Mouse (Mus musculus) heart, embryonic 13.5 days (tissue): ENCODE data around the gene Snapc2. TPM values are rescaled to one million over a fixed set of nuclear protein-coding genes. Genes with fewer than 3 reads are reported as not detected.

Experiments
- ATAC-seq: fragments of 200-750 bp; cut with Nextera tagmentation; 2 replicates; pipeline ENCODE4 v1.8.0; 2017; ENCODE audit warnings: moderate TSS enrichment; ENCODE audit not compliant: insufficient number of reproducible peaks, low FRiP score, low TSS enrichment; ENCODE audit errors: extremely low read depth
- H3K27ac ChIP-seq: fragments of 300-500 bp; sonication (generic); replicated peaks from 2 replicates; pipeline ENCODE4 v1.5.1; 2015; ENCODE audit warnings: moderate library complexity, mild to moderate bottlenecking, inconsistent platforms
- H3K27me3 ChIP-seq: fragments of 300-500 bp; sonication (generic); replicated peaks from 2 replicates; pipeline ENCODE4 v1.6.1; 2015; ENCODE audit warnings: mild to moderate bottlenecking, inconsistent platforms
- H3K36me3 ChIP-seq: fragments of 300-500 bp; sonication (generic); 2 replicates; pipeline ENCODE4 v1.6.1; 2015; ENCODE audit warnings: mild to moderate bottlenecking, inconsistent platforms
- H3K4me1 ChIP-seq: fragments of 300-500 bp; sonication (generic); 2 replicates; pipeline ENCODE4 v1.6.1; 2015; ENCODE audit warnings: inconsistent platforms
- H3K4me2 ChIP-seq: fragments of 300-500 bp; sonication (generic); 2 replicates; pipeline ENCODE4 v1.6.1; 2015; ENCODE audit warnings: inconsistent platforms, mild to moderate bottlenecking, moderate library complexity
- H3K4me3 ChIP-seq: fragments of 300-500 bp; sonication (generic); 2 replicates; pipeline ENCODE4 v1.5.1; 2015; ENCODE audit warnings: moderate library complexity, mild to moderate bottlenecking, inconsistent platforms
- H3K9ac ChIP-seq: fragments of 300-500 bp; sonication (generic); 2 replicates; pipeline ENCODE4 v1.6.1; 2015; ENCODE audit warnings: inconsistent platforms, mild to moderate bottlenecking, moderate library complexity
- H3K9me3 ChIP-seq: fragments of 300-500 bp; sonication (generic); 2 replicates; pipeline ENCODE4 v1.6.1; 2016; ENCODE audit warnings: inconsistent platforms
- WGBS: fragments of 180-500 bp; shearing (Covaris S2); methylation state at CpG from one replicate; pipeline ENCODE4 v1.1.7; 2015; ENCODE audit warnings: mixed read lengths; 5-methylcytosine and 5-hydroxymethylcytosine counted together
- polyA plus RNA-seq: library from polyadenylated mRNA; unstranded; fragments of >200 nt; fragmentation: Nextera tagmentation; extraction: Ambion mirVana; gene quantifications from 2 replicates; pipeline ENCODE4 v1.2.1, GENCODE M21; 2015

Snapc2 gene
- polyA plus RNA-seq, 1 experiment from 2014 or later: 39.5 TPM

- peaks cover 37% of the 10 kb centered on the region for H3K4me1 ChIP-seq
- H3K27ac ChIP-seq: no peak within 1 kb of the TSS
- peak within 1 kb of the TSS; percentile 96 for H3K4me2 ChIP-seq
- WGBS: 3% methylated on average over 44 of the region's 44 CpGs
- peak within 1 kb of the TSS; percentile 63 for H3K4me3 ChIP-seq
- no peaks in the 10 kb centered on the region for H3K9me3 ChIP-seq
- H3K36me3 ChIP-seq: no peaks in the 10 kb centered on the region
- no peak for ATAC-seq
- peaks cover 82% of the 10 kb centered on the region for H3K27me3 ChIP-seq
- peak within 1 kb of the TSS; percentile 79 for H3K9ac ChIP-seq
Observed at GRCm38 (mm10) chr8:4216791-4217621, 35.9 kb upstream of the Snapc2 start, which contains the start of gene Prr36. TSS of gene Prr36 (minus strand) at chr8:4217459.

GRCm38 (mm10) chr8:4219617-4220016, 33.3 kb upstream of the Snapc2 start:
- Histone ChIP-seq H3K27ac (no peak overlapping the region), H3K4me2 (no peak overlapping the region), H3K27me3 (peaks cover 76% of the 10 kb centered on the region), H3K4me3 (no peak overlapping the region), H3K9me3 (no peaks in the 10 kb centered on the region), H3K4me1 (peaks cover 17% of the 10 kb centered on the region), H3K9ac (no peak overlapping the region), H3K36me3 (no peaks in the 10 kb centered on the region)
- 75% methylated on average over 3 of the region's 3 CpGs for WGBS
- no peak for ATAC-seq

DNA sequence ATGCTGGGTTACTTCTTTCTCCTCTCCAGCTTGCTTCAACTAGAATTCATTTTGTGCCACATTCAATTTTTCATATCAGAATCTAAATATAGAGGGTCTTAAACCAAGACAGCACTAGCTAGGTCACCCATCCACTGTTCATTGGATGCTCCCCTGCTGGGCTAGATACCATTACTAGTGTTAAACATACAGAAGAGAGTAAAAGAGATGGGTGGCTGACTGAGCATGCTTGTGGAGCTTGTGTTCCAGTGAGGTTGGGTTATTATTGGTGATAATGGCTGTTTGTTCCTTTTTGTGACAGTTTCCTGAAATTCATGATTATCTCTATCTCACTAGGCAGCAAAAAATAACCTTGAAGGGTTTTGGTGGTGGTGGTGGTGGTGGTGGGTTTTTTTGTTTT, 30.8 kb upstream of the Snapc2 start:
- H3K4me3 ChIP-seq: no peak overlapping the region
- H3K4me2 ChIP-seq: no peak overlapping the region
- ATAC-seq: no peak
- H3K4me1 ChIP-seq: peaks cover 11% of the 10 kb centered on the region
- H3K36me3 ChIP-seq: no peaks in the 10 kb centered on the region
- no peak overlapping the region for H3K27ac ChIP-seq
- H3K27me3 ChIP-seq: peaks cover 76% of the 10 kb centered on the region
- no peak overlapping the region for H3K9ac ChIP-seq
- H3K9me3 ChIP-seq: no peaks in the 10 kb centered on the region

DNA sequence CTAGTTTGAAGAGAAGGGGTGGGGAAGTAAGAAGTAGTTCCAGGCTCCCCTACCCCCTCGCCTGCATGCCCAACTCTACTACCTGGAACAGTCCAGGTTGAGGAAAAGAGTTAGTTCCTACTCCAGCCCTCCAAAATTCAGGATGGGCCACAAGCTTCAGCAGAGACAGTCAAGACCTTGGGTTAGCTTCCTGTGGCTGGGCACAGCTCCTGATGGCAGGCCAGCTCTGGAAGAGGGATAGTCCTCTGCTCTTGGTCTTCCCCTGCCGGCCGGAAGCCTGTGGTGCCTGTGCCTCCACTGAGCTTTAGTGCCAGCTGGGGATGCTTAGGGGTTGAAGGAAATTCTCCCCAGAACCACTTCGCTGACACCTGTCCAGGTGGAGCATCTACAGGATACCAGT, 26.6 kb upstream of the Snapc2 start:
- 24% methylated on average over 4 of the region's 4 CpGs for WGBS
- peaks cover 69% of the 10 kb centered on the region for H3K27me3 ChIP-seq
- no peaks in the 10 kb centered on the region for H3K36me3 ChIP-seq
- peaks cover 14% of the 10 kb centered on the region for H3K4me1 ChIP-seq
- no peak overlapping the region for H3K27ac ChIP-seq
- peak overlapping the region; percentile 39 for H3K4me3 ChIP-seq
- H3K9me3 ChIP-seq: no peaks in the 10 kb centered on the region
- H3K4me2 ChIP-seq: peak overlapping the region; percentile 65
- peak overlapping the region; percentile 70; the same call in 1 of the 2 replicates for H3K9ac ChIP-seq
- ATAC-seq: no peak

GRCm38 (mm10) chr8:4226739-4227347, 26.0 kb upstream of the Snapc2 start, which contains the start of gene Lrrc8e:
TSS of gene Lrrc8e (plus strand) at chr8:4226827.
- Histone ChIP-seq H3K9me3 (no peaks in the 10 kb centered on the region), H3K9ac (peak within 1 kb of the TSS; percentile 70), H3K27me3 (peaks cover 69% of the 10 kb centered on the region), H3K27ac (no peak within 1 kb of the TSS), H3K4me2 (peak within 1 kb of the TSS; percentile 65), H3K36me3 (no peaks in the 10 kb centered on the region), H3K4me1 (peaks cover 14% of the 10 kb centered on the region), H3K4me3 (peak within 1 kb of the TSS; percentile 39)
- WGBS: 3% methylated on average over 33 of the region's 33 CpGs
- no peak for ATAC-seq

- Histone ChIP-seq H3K27me3 (peaks cover 69% of the 10 kb centered on the region), H3K9me3 (no peaks in the 10 kb centered on the region), H3K9ac (no peak overlapping the region), H3K36me3 (no peaks in the 10 kb centered on the region), H3K27ac (no peak overlapping the region), H3K4me2 (no peak overlapping the region), H3K4me3 (no peak overlapping the region), H3K4me1 (peaks cover 14% of the 10 kb centered on the region)
- no peak for ATAC-seq
- 81% methylated on average over 4 of the region's 4 CpGs for WGBS
Observed at GRCm38 (mm10) chr8:4227919-4228318, 25.0 kb upstream of the Snapc2 start.

GRCm38 (mm10) chr8:4229784-4230183, 23.1 kb upstream of the Snapc2 start:
- Histone ChIP-seq H3K9ac (no peak overlapping the region), H3K4me1 (peaks cover 14% of the 10 kb centered on the region), H3K4me2 (no peak overlapping the region), H3K27ac (no peak overlapping the region), H3K27me3 (peaks cover 59% of the 10 kb centered on the region), H3K9me3 (no peaks in the 10 kb centered on the region), H3K4me3 (no peak overlapping the region), H3K36me3 (no peaks in the 10 kb centered on the region)
- WGBS: 53% methylated on average over 5 of the region's 5 CpGs
- ATAC-seq: no peak

- no peak overlapping the region for H3K4me3 ChIP-seq
- no peak for ATAC-seq
- no peaks in the 10 kb centered on the region for H3K36me3 ChIP-seq
- no peaks in the 10 kb centered on the region for H3K9me3 ChIP-seq
- H3K27me3 ChIP-seq: peaks cover 57% of the 10 kb centered on the region
- H3K4me2 ChIP-seq: no peak overlapping the region
- H3K4me1 ChIP-seq: peaks cover 14% of the 10 kb centered on the region
- 47% methylated on average over 10 of the region's 10 CpGs for WGBS
- H3K27ac ChIP-seq: no peak overlapping the region
- H3K9ac ChIP-seq: no peak overlapping the region
Observed at GRCm38 (mm10) chr8:4230612-4231351, 22.1 kb upstream of the Snapc2 start.

GRCm38 (mm10) chr8:4237814-4238433, 15.0 kb upstream of the Snapc2 start:
- peak overlapping the region; percentile 85 for H3K4me2 ChIP-seq
- peak overlapping the region; percentile 81 for H3K4me3 ChIP-seq
- H3K9me3 ChIP-seq: no peaks in the 10 kb centered on the region
- peaks cover 25% of the 10 kb centered on the region for H3K36me3 ChIP-seq
- H3K9ac ChIP-seq: peak overlapping the region; percentile 89
- peaks cover 17% of the 10 kb centered on the region; the same call in 1 of the 2 replicates for H3K27me3 ChIP-seq
- peaks cover 38% of the 10 kb centered on the region for H3K4me1 ChIP-seq
- H3K27ac ChIP-seq: peak overlapping the region; percentile 98
- no peak for ATAC-seq
- 17% methylated on average over 15 of the region's 15 CpGs for WGBS

- WGBS: under 1% methylated on average over 65 of the region's 71 CpGs
- Histone ChIP-seq H3K4me1 (peaks cover 38% of the 10 kb centered on the region), H3K27ac (peak within 1 kb of the TSS; percentile 98), H3K4me2 (peak within 1 kb of the TSS; percentile 85), H3K4me3 (peak within 1 kb of the TSS; percentile 81), H3K9ac (peak within 1 kb of the TSS; percentile 90), H3K36me3 (peaks cover 32% of the 10 kb centered on the region), H3K9me3 (no peaks in the 10 kb centered on the region), H3K27me3 (peaks cover 17% of the 10 kb centered on the region; the same call in 1 of the 2 replicates)
- peak; percentile 85 for ATAC-seq
Observed at GRCm38 (mm10) chr8:4238434-4239192, 14.3 kb upstream of the Snapc2 start, which contains the start of the genes Map2k7 and Gm49320. TSS of gene Map2k7 (plus strand) at chr8:4238740. TSS of gene Gm49320 (plus strand) at chr8:4238865.
